17 mouse cellular contexts compared by ENCODE assay signal in the genomic region with DNA sequence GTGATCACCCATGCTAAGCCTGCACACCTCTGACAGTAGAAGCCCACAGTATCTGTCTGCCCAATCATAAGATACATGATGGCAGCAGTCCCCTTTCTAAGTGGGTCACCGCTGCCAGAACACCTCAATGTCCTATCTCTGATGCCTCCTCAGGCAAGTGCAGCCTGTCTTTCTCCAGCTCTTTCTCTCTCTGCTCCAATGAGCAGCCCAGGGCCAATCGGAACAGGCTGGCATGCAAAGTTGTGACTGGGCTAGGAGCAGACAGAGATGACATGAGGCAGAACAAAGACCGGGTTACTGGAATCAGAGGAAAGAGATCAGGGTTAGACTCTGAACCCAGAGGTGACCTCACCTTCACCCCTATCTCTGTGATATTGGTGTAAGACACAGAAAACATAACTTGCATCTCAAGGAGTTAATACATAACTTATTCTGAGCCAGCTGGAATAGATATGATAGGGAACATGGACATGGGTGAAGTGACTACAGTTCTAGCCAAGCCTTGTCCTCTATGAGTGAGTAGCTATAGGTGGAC. TPM values are rescaled to one million over a fixed set of nuclear protein-coding genes. Genes with fewer than 3 reads are reported as not detected.
DNase-seq lines count a peak whose midpoint lies in the region; ATAC-seq lines count a peak whose summit lies in the region.
"Had no signal": no experiment of that assay in that cellular context is flagged by ENCODE, and none has a peak within 500 bp of the region (broad histone marks: within the 10 kb centered on the region; RNA-seq: fewer than 3 reads in every experiment).

No protein-coding gene starts in this region.

- H3K36me3 ChIP-seq in forebrain, embryonic 15.5 days = no peaks in the 10 kb centered on the region
- no peaks in the 10 kb centered on the region for H3K36me3 ChIP-seq in forebrain, embryonic 14.5 days (ENCODE audit: control insufficient read depth, insufficient read depth, low read length)
- H3K36me3 ChIP-seq in neural tube, embryonic 13.5 days = no peaks in the 10 kb centered on the region
- H3K36me3 ChIP-seq in neural tube, embryonic 15.5 days = no peaks in the 10 kb centered on the region
- no peaks in the 10 kb centered on the region for H3K36me3 ChIP-seq in intestine, embryonic 15.5 days
- H3K36me3 ChIP-seq: embryonic facial prominence, embryonic 13.5 days; forebrain, embryonic 12.5 days; heart, embryonic 15.5 days; hindbrain, embryonic 10.5 days; hindbrain, embryonic 15.5 days had no signal

- no peaks in the 10 kb centered on the region for H3K4me1 ChIP-seq in forebrain, embryonic 15.5 days
- no peaks in the 10 kb centered on the region for H3K4me1 ChIP-seq in forebrain, embryonic 14.5 days (ENCODE audit: control insufficient read depth, insufficient read depth, low read length)
- H3K4me1 ChIP-seq in neural tube, embryonic 13.5 days (replicated peaks) = peaks cover 25% of the 10 kb centered on the region
- H3K4me1 ChIP-seq in neural tube, embryonic 15.5 days = peaks cover 13% of the 10 kb centered on the region
- no peaks in the 10 kb centered on the region for H3K4me1 ChIP-seq in intestine, embryonic 15.5 days (replicated peaks)
- H3K4me1 ChIP-seq: embryonic facial prominence, embryonic 13.5 days had no signal

- WGBS in forebrain, embryonic 15.5 days = 87% methylated on average over 3 of the region's 3 CpGs
- WGBS in forebrain, embryonic 14.5 days = 86% methylated on average over 3 of the region's 3 CpGs
- WGBS in neural tube, embryonic 13.5 days = 94% methylated on average over 3 of the region's 3 CpGs
- 75% methylated on average over 3 of the region's 3 CpGs for WGBS in neural tube, embryonic 15.5 days
- WGBS in intestine, embryonic 15.5 days = 61% methylated on average over 3 of the region's 3 CpGs

- H3K27me3 ChIP-seq in forebrain, embryonic 15.5 days = no peaks in the 10 kb centered on the region
- no peaks in the 10 kb centered on the region for H3K27me3 ChIP-seq in forebrain, embryonic 14.5 days (replicated peaks; ENCODE audit: control insufficient read depth, insufficient read depth, low read length)
- H3K27me3 ChIP-seq in neural tube, embryonic 13.5 days = no peaks in the 10 kb centered on the region
- no peaks in the 10 kb centered on the region for H3K27me3 ChIP-seq in neural tube, embryonic 15.5 days (replicated peaks)
- H3K27me3 ChIP-seq in intestine, embryonic 15.5 days (replicated peaks) = no peaks in the 10 kb centered on the region
- H3K27me3 ChIP-seq: embryonic facial prominence, embryonic 13.5 days; forebrain, embryonic 12.5 days; heart, embryonic 15.5 days; hindbrain, embryonic 15.5 days had no signal

- 0 out of 2 replicates have a peak, but pooled peaks have one; percentile 16 for ATAC-seq in forebrain, embryonic 15.5 days (replicated peaks)
- no peak for ATAC-seq in forebrain, embryonic 14.5 days
- no peak for ATAC-seq in neural tube, embryonic 13.5 days (ENCODE audit: low read depth)
- ATAC-seq in neural tube, embryonic 15.5 days (ENCODE audit: low FRiP score) = no peak
- ATAC-seq in intestine, embryonic 15.5 days = peak; percentile 84
- ATAC-seq: inflammation-experienced regulatory T-cells, adult 6 months had no signal

- H3K4me2 ChIP-seq in forebrain, embryonic 15.5 days (replicated peaks) = no peak overlapping the region
- no peak overlapping the region for H3K4me2 ChIP-seq in forebrain, embryonic 14.5 days (ENCODE audit: low read length)
- H3K4me2 ChIP-seq in neural tube, embryonic 13.5 days = no peak overlapping the region
- no peak overlapping the region for H3K4me2 ChIP-seq in neural tube, embryonic 15.5 days
- H3K4me2 ChIP-seq in intestine, embryonic 15.5 days (replicated peaks) = no peak overlapping the region
- H3K4me2 ChIP-seq: embryonic facial prominence, embryonic 13.5 days; forebrain, embryonic 12.5 days; heart, embryonic 11.5 days; heart, embryonic 15.5 days had no signal

- H3K27ac ChIP-seq in forebrain, embryonic 15.5 days (replicated peaks) = no peak overlapping the region
- no peak overlapping the region for H3K27ac ChIP-seq in forebrain, embryonic 14.5 days (ENCODE audit: low read depth, low read length)
- 0 out of 2 replicates have a peak overlapping the region, but pooled peaks have one; percentile 61 for H3K27ac ChIP-seq in neural tube, embryonic 13.5 days (replicated peaks)
- H3K27ac ChIP-seq in neural tube, embryonic 15.5 days (replicated peaks) = no peak overlapping the region
- H3K27ac ChIP-seq in intestine, embryonic 15.5 days = no peak overlapping the region
- H3K27ac ChIP-seq: embryonic facial prominence, embryonic 13.5 days; forebrain, embryonic 12.5 days; heart, embryonic 15.5 days; hindbrain, embryonic 10.5 days; hindbrain, embryonic 15.5 days had no signal

- no peak for DNase-seq in forebrain, embryonic 14.5 days (ENCODE audit: low spot score)
- peak; percentile 87 for DNase-seq in retina, postnatal 1 day
- no peak for DNase-seq in heart, adult 8-10 months (ENCODE audit: low spot score)
- DNase-seq in frontal cortex, postnatal 25 days (ENCODE audit: low spot score in 2 of 2) = no peak
- DNase-seq: gastrocnemius, postnatal 36 days had no signal

- H3K9ac ChIP-seq in forebrain, embryonic 15.5 days (replicated peaks) = no peak overlapping the region
- no peak overlapping the region for H3K9ac ChIP-seq in forebrain, embryonic 14.5 days (ENCODE audit: low read length)
- H3K9ac ChIP-seq in neural tube, embryonic 13.5 days = no peak overlapping the region
- no peak overlapping the region for H3K9ac ChIP-seq in neural tube, embryonic 15.5 days (replicated peaks)
- no peak overlapping the region for H3K9ac ChIP-seq in intestine, embryonic 15.5 days
- H3K9ac ChIP-seq: embryonic facial prominence, embryonic 13.5 days; forebrain, embryonic 12.5 days; heart, embryonic 15.5 days; hindbrain, embryonic 15.5 days had no signal

- no peaks in the 10 kb centered on the region for H3K9me3 ChIP-seq in forebrain, embryonic 15.5 days
- no peaks in the 10 kb centered on the region for H3K9me3 ChIP-seq in forebrain, embryonic 14.5 days (replicated peaks; ENCODE audit: control insufficient read depth, low read length)
- H3K9me3 ChIP-seq in neural tube, embryonic 13.5 days = no peaks in the 10 kb centered on the region
- H3K9me3 ChIP-seq in neural tube, embryonic 15.5 days (replicated peaks) = no peaks in the 10 kb centered on the region
- H3K9me3 ChIP-seq in intestine, embryonic 15.5 days = no peaks in the 10 kb centered on the region
- H3K9me3 ChIP-seq: embryonic facial prominence, embryonic 13.5 days; forebrain, embryonic 12.5 days; heart, embryonic 15.5 days; hindbrain, embryonic 10.5 days; hindbrain, embryonic 15.5 days had no signal

- H3K4me3 ChIP-seq in forebrain, embryonic 15.5 days = no peak overlapping the region
- H3K4me3 ChIP-seq in forebrain, embryonic 14.5 days (ENCODE audit: low read depth, low read length) = no peak overlapping the region
- H3K4me3 ChIP-seq in neural tube, embryonic 13.5 days = no peak overlapping the region
- H3K4me3 ChIP-seq in neural tube, embryonic 15.5 days (replicated peaks) = no peak overlapping the region
- no peak overlapping the region for H3K4me3 ChIP-seq in intestine, embryonic 15.5 days (replicated peaks)
- H3K4me3 ChIP-seq: embryonic facial prominence, embryonic 13.5 days; forebrain, embryonic 12.5 days; heart, embryonic 15.5 days; hindbrain, embryonic 10.5 days; hindbrain, embryonic 15.5 days had no signal

RNA-seq across cellular contexts. Expression of a gene that starts 21.4 kb away (rescaled TPM):
- polyA plus RNA-seq in forebrain, embryonic 15.5 days (2015; fragmentation: Nextera tagmentation; extraction: Ambion mirVana) = 1.3 and 2.4 TPM in 2 replicates
- 1.4 and 1.6 TPM in 2 replicates for polyA plus RNA-seq in forebrain, embryonic 14.5 days (2014; fragmentation: Nextera tagmentation; extraction: Ambion mirVana)
- 1.9 and 2.3 TPM in 2 replicates for polyA plus RNA-seq in neural tube, embryonic 13.5 days (2015; fragmentation: Nextera tagmentation; extraction: Ambion mirVana)
- polyA plus RNA-seq in neural tube, embryonic 15.5 days (2015; fragmentation: Nextera tagmentation; extraction: Ambion mirVana) = 3.1 and 4.1 TPM in 2 replicates
- 7.5 and 8.2 TPM in 2 replicates for polyA plus RNA-seq in intestine, embryonic 15.5 days (2015; fragmentation: Nextera tagmentation; extraction: Ambion mirVana)
- 10 to 100 TPM in 3 of 4 experiments, 1 to 10 TPM in 1; 7.6 to 15.1 (median 13.2) TPM for total RNA-seq in heart, adult 8-10 months (2022)
- total RNA-seq: CH12.LX had no signal
- polyA plus RNA-seq: inflammation-experienced regulatory T-cells, adult 6 months had no signal

Comparison
In these comparisons a context has a peak if more than half of its experiments do, and no peak if none do; other contexts are left out.
1. ATAC-seq: peak in forebrain, embryonic 15.5 days (single experiment) and intestine, embryonic 15.5 days (single experiment); none in forebrain, embryonic 14.5 days (single experiment), neural tube, embryonic 13.5 days (single experiment) and neural tube, embryonic 15.5 days (single experiment).